Mouse (Mus musculus) kidney, postnatal 36 days (tissue): ENCODE measurements around the gene P4ha2.

Source experiments
- DNase-seq, 2 experiments: peaks; one replicate each; pipeline ENCODE4 v3.0.0; 2021 to 2022; ENCODE audit warnings: mixed read lengths in 2 of 2

P4ha2 gene

DNA sequence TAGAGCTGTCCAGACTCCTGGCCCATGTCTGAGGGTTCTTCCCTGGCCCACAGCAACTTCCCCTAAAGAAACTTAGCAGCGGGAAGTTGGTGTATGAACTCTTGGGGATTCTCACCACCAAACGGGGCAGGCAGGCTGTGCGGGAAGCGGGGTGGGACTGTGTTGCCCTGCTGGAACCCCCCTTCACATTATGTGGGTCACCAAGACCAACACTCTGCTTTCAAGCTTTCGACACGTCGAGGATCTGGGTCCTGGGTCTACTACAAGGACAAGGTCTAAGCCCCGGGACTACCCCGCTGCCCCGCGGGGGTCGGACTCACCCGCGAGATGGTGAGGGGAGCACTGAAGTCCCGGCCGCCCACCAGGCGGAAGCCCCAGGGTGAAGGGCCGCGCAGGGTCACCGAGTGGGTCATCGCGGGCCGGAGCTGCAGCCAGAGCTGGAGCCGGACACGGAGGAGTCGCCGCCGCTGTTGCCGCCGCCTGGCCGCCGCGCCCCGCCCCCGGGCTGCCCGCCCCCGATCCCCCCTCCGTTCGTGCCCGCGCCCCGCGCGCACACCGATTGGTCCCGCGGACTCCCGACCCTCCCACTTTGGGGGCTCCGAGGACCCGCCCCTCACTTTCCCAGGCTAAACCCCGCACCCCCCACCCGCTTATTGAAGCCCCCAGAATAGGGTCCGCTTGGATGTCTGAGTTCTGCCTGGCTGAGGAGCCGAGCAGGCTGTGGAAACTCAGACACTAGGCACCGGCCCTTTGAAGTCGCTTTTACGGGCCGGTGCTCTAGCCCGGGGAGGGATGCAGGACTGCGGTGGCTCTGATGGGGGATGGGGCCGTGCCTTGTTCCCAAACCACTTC, 31.1 kb upstream of the P4ha2 start, which contains the start of gene Pdlim4:
Pdlim4 (minus strand) TSS at position 495 of the 852 bp plus-strand sequence.
- peak in 1 of 2 experiments; percentile 60 for DNase-seq

DNA sequence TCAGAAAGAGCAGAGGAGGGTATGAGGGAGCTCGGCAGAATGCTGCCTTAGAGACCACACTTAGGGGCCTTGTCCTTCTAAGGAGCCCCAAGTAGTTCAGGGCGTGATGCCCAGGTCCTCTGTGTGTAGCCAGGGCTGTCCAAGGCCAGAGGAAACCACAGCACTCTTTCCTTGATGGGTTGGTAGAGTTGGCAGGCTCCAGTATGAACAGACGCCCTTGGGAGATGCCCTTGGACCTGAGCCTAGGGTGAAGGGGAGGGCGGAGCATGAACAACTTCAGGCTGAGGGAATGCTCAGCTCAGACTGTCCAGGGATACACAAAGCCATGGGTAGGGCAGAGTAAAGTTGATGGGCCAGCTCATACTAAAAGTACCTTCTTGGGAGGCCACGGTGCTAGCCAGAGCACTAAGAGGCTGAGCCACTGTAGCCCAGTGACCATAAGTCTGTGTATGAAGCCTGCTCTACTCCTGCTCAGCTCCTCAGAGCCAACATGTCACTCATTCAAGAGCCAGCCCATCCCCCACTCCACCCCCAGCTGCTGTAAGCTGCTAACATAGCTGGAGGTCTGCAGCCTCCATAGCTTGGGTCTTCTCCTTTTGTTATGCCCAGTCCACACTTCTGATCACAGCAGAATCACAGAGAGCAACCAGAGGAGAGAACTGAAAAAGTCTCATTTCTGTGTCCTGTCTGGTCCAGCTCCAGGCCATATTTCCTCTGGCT, 28.0 kb upstream of the P4ha2 start:
- DNase-seq: no peak

DNA sequence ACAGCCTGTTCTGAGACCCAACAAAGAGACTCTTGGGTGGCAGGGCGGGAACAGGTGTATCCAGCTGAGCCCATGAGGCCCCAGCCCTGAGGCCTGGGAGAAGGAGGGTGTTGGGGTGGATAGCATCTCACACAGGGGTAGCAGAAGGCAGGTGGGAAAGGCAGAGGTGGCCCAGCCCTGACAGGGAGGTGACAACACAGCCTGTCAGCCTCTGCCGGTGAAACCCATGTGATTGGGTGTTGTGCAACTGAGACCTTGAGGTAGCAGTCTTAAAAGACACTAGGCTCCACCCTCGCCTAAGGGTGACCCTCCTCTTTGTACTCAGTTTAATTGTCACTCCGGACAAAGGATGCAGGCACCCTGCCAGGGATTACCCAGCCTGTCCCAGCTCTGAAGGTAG, 26.6 kb upstream of the P4ha2 start:
- no peak for DNase-seq

DNA sequence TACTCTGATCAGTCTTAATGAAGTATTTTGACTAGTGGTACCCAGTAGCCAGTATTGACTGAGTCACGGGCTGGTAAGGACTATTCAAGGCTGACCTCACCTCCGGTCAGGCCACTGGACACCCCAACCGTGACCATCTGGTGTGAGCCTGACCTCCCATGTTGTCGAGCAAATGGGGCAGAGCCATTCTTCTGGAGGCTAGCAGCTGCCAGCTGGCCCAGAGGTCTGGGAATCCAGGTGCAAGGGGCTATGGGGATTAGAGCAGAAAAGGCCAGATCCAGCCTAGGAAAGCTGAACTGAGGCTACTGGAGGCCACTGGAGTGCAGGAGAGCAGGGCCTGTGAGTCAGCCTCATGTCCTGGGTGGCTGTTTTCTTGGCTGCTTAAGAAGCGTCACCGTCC, 24.5 kb upstream of the P4ha2 start:
- no peak for DNase-seq

DNA sequence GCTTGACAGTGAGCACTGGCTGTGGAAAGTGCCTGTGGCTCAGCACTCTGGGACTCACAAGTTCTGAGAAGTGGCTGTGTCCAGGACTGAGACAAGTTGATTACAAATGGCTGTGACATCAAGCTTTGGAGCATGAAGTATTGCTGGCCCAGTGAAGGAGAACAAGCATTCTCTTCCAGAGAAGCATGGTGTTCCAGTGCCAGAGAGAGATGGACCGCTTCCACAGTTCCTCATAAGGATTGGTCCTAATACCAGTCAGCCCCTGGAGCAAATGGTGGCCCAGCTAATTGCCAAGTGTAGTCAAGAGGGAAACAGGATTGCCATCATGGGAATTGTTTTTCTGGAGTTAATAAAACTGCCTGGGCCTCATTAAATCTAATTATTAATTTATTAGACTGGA, 23.8 kb upstream of the P4ha2 start:
- DNase-seq: no peak

DNA sequence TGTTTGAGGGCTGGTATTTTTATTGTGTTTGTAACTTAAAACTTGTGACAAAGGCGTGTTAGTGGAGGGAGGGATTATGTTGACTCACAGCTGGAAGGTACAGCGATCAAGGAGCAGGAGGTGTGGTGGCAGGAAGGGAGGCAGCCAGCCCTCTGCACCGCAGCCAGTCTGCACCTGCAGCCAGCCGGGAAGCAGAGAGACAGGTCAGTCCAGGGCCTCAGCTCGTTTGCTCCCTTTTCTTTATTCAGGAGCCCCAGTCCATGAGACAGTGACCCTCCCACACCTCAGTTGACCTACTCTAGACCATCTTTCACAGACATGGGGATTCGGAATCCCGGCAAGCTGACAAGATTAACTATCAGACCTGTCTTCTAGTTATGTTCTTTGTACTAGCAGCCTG, 19.5 kb upstream of the P4ha2 start:
- no peak for DNase-seq

DNA sequence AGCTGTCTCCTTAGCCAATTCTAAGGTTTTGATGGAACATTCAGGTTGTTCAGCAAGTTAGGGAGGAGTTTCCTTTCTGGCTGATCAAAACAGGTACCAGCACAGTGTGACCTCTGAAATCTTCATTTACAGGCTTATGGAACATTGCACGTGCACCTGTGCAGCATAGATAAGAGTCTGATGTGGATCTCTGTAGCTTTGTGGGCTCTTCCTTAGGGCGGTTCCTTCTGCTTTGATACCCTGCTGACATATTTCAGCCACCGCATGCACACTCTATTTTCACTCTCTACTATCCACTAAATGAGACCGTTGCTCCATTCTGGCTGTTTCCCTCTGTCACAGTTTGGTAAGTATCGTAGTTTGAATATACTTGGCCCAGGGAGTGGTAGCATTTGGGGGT, 17.2 kb upstream of the P4ha2 start:
- DNase-seq: no peak

DNA sequence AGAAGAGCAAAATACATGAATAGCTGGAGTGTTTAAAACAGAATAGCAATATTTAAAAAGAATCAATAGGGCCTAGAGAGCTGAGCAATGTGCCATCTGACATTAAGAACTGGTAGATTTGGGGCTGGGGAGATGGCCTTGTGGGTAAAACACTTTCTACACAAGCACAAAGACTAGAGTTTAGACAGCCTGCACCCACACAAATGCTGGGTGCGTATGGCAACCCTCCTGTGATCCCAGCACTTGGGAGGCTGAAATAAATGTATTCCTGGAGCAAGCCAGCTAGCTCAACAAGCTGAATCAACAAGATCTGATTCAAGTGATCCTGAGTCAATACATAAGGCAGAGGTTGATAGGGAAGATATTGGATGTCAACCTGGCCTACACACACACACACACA, 14.9 kb upstream of the P4ha2 start:
- DNase-seq: no peak

DNA sequence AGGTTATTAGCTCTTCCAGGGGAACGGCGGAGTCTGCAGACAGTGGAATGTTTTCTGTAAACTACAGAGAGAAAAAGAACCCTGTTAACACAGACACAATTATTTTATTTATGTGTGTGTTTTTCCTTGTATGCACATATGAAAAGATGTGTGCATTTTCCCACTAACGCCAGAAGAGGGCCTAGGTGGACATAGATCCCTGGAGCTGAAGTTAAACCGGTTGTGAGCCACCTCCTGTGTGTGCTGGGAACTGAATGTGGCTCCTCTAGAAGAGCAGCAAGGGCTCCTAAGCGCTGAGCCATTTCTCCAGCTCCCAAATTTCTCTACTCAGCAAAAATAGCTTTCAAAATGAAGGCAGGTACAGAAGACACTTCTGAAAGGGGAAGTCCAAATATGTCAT, 14.1 kb upstream of the P4ha2 start:
- DNase-seq: no peak

DNA sequence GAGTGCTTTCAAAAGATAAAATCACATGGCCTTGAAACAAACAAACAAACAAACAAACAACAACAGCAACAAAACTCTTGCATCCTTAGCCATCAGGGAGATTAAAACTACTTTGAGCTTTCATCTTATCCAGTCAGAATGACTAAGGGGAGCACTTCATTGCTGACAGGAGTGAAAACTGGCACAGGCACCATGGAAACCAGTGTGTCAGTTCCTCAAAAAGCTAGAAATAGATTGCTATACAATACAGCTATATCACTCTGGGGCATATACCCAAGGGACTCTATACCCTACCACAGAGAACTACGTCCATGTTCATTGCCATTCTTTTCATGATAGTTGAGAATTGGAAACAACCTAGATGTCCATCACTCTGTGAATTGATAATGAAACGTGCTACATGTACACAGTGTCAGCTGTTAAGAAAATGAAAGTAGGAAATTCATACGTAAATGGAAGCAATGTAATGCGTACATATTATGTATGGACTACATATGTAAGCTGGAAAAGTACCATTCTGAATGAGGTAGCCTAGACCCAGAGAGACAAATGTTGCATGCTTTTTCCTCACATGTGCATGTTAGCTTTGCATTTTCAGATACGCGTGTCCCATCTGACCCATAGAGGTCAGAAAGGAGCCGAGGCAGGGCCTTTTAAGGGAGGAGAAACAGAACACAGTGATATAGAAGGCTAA, 11.5 kb upstream of the P4ha2 start:
- DNase-seq: no peak

DNA sequence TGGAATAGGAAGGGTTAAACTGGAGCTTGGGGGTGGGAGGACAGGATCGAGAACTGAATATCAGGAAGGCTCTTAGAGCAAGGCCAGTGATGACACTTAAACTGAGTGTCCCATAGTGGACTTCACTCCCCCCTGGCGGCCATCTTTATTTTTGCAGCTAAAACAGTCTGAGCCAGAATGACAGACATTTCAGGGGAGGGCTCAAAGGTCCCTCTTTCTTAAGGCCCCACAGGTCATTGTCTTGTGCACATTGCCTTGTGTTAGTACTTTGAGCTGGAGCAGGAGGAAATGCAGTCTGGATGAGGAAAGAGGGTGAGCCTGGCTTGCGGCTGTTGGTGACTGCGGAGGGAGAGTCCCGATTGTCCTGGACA, 11.0 kb upstream of the P4ha2 start:
- peak; percentile 87 to 93 for DNase-seq

DNA sequence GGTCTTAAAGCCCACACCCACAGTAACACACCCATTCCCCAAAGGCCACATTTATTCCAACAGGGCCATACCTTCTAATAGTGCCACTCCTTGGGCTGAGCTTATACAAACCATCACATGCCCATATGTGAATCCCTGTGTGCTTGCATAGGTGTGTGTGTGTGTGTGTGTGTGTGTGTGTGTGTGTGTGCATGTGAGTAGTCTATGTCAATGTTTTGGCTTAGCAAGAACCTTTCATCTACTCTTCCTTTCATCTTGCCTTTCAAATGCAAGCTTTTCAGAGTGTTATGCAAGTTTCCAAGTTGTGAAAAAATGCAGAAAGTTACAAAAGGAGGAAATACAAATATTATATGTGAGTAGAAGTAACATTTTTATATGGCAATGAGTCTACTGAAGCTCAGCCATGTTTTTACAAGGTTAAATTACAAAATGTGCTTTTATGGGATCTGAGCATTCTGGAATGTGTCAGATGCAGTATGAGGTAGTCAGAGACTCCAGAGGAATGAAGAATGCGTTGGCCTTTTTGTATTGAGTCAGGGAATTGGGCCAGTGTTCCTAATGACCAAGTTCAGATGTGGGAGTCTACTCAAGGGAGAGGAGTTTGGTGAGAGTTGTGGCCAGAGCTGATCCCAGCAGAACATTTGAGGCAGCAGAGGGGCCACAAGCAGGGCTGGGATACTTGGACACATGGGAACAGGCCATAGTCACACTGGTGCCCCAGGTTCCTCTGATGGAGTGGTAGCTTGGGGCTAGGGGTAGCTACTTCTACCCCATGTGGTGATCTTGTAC, 9.6 kb upstream of the P4ha2 start:
- no peak for DNase-seq

DNA sequence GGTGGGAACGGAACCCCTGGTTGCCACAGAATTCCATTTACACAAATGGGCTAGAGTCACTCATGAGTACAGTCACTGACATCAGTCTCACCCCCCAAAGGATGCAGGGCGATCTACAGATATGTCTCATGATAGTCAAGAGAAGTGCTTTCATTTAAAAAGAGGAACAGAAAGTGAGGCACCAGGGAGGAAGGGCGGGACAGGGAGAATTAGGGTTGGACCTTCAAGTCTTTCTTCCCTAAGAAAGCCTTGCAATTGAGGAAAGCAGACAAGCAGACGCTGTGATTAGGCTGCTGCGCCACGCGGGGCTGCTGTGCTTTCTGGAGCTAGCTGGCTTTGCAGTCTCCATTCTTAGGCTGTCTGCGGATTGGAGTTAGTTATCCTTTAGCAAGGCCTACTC, 8.2 kb upstream of the P4ha2 start:
- peak in 1 of 2 experiments; percentile 29 for DNase-seq

DNA sequence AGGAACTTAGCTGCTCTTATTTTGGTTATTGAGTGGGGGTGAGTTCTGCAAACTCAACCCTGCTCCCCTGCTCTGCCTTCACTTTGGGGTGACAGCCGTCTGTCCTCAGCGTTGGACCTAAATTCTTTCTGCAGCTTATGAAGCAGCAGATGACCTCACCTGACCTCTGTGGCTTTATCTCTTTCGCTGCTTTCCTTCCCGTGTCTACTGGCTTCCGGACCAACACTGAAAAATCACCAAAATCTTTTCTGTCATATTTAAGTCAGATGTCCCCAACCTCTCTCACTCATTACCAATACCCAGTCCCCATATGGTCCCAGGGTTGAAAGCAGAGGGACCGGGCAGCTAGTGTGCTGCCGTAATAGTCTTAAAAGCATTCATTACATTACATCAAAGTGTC, 7.7 kb upstream of the P4ha2 start:
- DNase-seq: peak in 1 of 2 experiments; percentile 32

DNA sequence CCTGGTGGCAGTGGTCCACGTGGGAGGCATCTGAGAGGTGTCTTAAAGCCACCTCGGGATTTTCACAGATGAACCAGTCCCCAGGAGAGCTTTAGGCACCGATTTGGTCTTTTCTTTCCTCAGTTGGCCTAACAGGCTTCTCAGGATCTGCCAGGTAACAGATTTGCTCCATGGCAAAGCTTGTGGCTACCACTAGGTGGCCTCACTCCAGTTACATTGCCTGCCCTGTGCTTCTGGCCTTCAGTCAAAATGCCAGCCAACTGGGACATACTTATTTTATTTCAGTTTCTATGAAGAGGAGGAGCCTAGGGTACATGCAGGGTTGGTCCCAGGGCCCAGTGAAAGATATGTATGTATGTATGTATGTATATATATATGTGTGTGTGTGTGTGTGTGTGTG, 6.9 kb upstream of the P4ha2 start:
- DNase-seq: peak; percentile 68 to 76

DNA sequence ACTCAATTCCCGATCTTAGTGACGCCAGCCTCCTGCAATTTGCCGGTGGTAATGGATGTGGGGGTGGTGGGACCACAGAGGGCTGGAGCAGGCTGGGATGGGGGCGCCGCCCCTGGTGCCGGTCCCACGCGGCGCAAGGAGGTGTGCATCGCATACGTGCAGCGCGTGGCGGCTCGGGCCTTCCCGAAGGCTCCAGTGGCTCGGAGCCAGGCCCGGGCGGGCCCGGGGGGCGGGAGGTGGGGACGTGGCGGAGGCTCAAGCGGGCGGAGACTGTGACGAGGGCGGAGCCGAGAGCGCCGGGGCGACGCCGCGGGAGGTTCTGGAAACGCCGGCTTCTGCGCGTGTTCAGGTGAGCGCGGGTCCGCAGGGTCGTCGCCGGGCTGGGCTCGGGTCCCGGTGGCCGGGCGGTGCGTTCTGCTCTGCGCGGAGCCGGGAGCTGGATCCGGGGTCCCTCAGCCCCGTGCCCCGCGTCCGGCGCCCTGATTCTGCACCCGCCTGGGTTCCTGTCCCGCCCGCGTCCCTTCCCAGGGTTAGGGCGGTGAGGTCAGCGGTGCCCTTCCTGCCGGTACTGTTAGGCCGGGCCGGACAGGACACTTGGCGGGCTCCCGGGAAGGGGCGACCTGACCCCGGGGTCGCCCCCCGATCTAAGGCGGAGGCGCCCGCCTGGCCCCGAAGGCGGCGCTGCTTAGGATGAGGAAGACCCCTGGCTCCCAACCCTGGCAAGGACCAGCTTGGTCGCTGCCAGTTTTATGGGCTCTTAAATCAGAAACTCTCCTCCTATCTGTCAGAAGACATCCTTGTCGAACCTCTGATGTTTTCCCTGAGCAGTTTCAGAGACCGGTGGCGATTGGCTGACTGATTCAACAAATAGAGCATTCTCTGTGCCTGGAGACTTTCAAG, 1.0 kb downstream of the P4ha2 start:
- DNase-seq: peak; percentile 77 to 91

DNA sequence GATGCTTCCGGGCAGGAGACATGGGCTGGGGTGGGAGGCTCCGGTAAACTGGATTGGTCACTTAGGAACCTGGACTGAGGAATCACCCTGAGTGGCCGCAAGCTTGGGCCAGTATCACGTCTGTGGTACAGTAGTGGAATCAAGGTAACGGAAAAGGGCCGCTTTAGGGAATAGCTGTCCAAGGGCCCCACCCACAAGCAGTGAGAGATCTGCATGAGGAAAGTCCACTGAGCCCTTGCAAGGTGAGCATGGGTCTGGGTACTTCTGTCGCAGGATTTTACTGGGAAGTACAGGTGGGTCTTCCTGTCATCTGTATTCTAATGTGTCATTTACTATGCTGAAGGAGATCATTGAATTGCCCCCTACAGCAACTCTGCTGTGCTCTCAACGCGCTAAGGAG, 1.8 kb downstream of the P4ha2 start:
- DNase-seq: no peak

DNA sequence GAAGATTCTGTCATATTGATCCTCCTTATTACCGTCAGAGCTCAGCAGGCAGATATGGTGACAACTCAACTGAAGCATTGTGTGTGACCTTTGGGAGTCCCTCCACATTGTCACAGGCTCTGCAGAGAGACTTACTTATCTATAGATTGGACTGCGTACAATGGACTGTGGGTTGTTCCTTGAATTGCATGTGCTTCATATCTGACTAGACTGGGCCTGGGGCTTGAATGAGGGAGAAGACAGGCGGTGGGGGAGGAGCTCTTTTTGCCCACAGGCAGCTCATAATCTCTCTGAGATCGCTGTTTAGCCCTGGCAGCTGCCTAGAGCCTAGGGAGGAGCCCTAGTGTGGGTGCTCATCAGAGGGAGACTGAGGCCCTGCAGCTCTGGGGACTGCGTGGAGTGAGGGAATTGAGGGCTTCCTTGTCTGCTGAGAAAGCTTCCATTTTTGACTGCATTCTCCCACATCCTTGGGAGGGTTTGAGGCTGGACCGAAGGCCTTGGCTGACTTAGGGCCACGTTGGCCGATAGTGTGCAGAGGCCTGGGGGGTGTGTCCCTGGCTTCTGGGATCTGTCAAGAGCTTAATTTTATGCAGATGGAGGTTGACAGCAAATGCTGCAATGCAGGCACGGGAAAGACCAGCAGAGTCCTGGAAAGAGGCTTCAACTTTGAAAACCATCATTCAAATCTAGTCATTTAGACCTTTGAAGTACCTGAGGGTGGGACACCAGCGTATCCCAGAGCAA, 3.0 kb downstream of the P4ha2 start:
- no peak for DNase-seq

DNA sequence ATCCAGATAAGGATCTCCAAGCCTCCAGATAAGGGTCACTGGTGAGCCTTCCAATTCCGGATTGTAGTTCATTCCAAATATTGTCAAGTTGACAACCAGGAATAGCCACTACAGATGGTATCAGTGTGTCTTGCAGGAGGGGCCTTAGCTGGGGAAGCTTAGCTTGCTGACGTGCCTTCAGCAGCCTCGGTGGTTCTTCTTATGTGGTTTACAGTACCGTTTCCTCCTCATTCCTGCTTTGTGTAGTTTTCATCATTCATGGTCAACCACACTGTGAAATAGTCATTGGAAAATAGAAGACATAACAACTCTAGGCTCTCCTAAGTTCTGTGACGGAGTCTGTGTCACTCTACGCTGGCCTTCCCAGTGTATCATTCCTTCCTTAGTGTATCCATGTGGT, 5.1 kb downstream of the P4ha2 start:
- no peak for DNase-seq

DNA sequence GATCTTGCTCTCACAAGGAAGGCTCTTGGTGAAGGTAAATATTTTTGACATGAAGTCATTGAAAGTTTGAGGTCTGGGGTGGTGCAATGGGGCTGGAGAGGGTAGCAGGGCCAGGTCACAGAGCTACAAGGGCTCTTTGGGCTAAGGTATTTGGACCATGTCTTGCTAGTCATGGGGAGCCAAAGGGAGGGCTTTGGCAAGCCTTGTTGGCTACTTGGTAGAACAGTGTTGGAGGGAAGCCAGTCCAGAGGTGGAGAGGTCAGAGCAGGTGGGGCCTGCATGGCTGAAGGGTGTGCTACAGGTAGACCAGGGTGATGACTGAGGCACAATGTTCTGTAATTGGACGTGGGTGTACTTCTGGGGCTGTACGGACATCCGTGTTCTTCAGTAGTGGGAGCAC, 6.8 kb downstream of the P4ha2 start:
- DNase-seq: peak; percentile 87 to 89

DNA sequence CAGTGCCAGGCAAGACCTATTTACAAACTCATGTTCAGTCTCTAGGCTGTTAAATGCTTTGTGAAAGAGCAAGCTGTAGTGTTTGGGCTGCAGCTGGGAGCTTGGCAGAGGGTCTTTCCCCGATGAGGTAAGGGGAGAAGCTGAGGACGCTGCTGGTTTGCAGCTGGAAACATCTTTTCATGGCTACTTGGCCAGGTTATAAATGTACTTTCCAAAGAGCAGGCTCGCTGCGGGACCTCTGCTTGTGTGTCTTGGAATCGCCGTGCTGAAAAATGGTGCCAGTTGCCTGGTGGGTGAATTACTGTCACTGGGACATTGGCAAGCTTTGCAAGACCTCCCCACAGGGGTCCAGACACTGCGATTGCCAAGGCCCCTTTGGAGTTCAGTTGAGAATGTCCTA, 7.3 kb downstream of the P4ha2 start:
- no peak for DNase-seq
